Mouse (Mus musculus): ENCODE results near the gene Casc3. TPM values are rescaled to one million over a fixed set of nuclear protein-coding genes. Genes with fewer than 3 reads are reported as not detected.

Casc3 gene
- polyA plus RNA-seq, 1 experiment from 2014 or later, result 22.7 TPM

- peak; percentile 98 for DNase-seq (ENCODE audit: low spot score)
- TF ChIP-seq EP300 (IDR thresholded peaks at IDR 0.05) (peak; percentile 96), CTCF (IDR thresholded peaks at IDR 0.05) (peak; percentile 15; the same call in 1 of the 2 replicates)
- Histone ChIP-seq H3K27ac (ENCODE audit: low read length) (peak overlapping the region; percentile 95), H3K4me1 (ENCODE audit: insufficient read depth, low read depth, low read length) (peaks cover 43% of the 10 kb centered on the region), H3K27me3 (replicated peaks; ENCODE audit: insufficient read depth, low read length) (no peaks in the 10 kb centered on the region), H3K36me3 (ENCODE audit: insufficient read depth, low read length) (no peaks in the 10 kb centered on the region), H3K4me2 (replicated peaks; ENCODE audit: low read depth, low read length) (peak overlapping the region; percentile 32), H3K9ac (replicated peaks; ENCODE audit: low read depth) (0 out of 2 replicates have a peak overlapping the region, but pooled peaks have one; percentile 32), H3K9me3 (ENCODE audit: low read length) (no peaks in the 10 kb centered on the region), H3K4me3 (ENCODE audit: low read depth, low read length) (peak overlapping the region; percentile 10; the same call in 1 of the 2 replicates)
- 0% methylated on average over 19 of the region's 20 CpGs for WGBS
- peak; percentile 81 for ATAC-seq
These were observed 21.4 kb upstream of the Casc3 start for GRCm38 (mm10) chr11:98783236-98783696.

DNA sequence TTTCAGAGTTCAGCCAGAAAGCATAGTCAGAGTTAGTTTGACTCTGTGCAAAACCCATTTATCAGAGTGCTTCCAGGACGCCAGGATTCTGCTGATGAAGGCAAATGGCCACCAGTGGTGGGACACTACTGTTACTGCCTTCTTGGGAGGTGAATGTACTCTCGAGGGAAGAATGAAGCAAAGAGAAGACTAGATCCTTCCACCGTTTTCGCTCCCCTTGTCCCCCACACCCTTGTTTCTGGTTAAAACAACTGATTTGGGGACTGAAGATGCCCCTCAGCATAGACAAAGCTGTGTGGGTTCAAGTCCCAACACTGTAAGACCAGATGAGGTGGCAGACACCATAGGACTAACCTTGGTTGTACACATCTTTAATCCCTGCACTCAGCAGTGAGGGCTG is 20.6 kb upstream of the Casc3 start:
- Histone ChIP-seq H3K4me1 (ENCODE audit: insufficient read depth, low read depth, low read length) (peaks cover 45% of the 10 kb centered on the region), H3K9ac (replicated peaks; ENCODE audit: low read depth) (no peak overlapping the region), H3K4me3 (ENCODE audit: low read depth, low read length) (no peak overlapping the region), H3K9me3 (ENCODE audit: low read length) (no peaks in the 10 kb centered on the region), H3K4me2 (replicated peaks; ENCODE audit: low read depth, low read length) (no peak overlapping the region), H3K36me3 (ENCODE audit: insufficient read depth, low read length) (no peaks in the 10 kb centered on the region), H3K27ac (ENCODE audit: low read length) (peak overlapping the region; percentile 95), H3K27me3 (replicated peaks; ENCODE audit: insufficient read depth, low read length) (no peaks in the 10 kb centered on the region)
- DNase-seq (ENCODE audit: low spot score), result no peak
- no peak for ATAC-seq
- TF ChIP-seq EP300 (IDR thresholded peaks at IDR 0.05) (no peak), CTCF (IDR thresholded peaks at IDR 0.05) (no peak)
- 67% methylated on average over 4 of the region's 4 CpGs for WGBS

- Histone ChIP-seq H3K4me1 (ENCODE audit: insufficient read depth, low read depth, low read length) (peaks cover 45% of the 10 kb centered on the region), H3K4me2 (replicated peaks; ENCODE audit: low read depth, low read length) (no peak overlapping the region), H3K9ac (replicated peaks; ENCODE audit: low read depth) (no peak overlapping the region; the same call in 1 of the 2 replicates), H3K4me3 (ENCODE audit: low read depth, low read length) (no peak overlapping the region), H3K9me3 (ENCODE audit: low read length) (no peaks in the 10 kb centered on the region), H3K27ac (ENCODE audit: low read length) (peak overlapping the region; percentile 95), H3K27me3 (replicated peaks; ENCODE audit: insufficient read depth, low read length) (no peaks in the 10 kb centered on the region), H3K36me3 (ENCODE audit: insufficient read depth, low read length) (no peaks in the 10 kb centered on the region)
- WGBS, result 44% methylated on average over 10 of the region's 10 CpGs
- TF ChIP-seq EP300 (IDR thresholded peaks at IDR 0.05) (no peak), CTCF (IDR thresholded peaks at IDR 0.05) (no peak)
- ATAC-seq, result no peak
- no peak for DNase-seq (ENCODE audit: low spot score)
These were observed 19.5 kb upstream of the Casc3 start for GRCm38 (mm10) chr11:98785214-98785613.

DNA sequence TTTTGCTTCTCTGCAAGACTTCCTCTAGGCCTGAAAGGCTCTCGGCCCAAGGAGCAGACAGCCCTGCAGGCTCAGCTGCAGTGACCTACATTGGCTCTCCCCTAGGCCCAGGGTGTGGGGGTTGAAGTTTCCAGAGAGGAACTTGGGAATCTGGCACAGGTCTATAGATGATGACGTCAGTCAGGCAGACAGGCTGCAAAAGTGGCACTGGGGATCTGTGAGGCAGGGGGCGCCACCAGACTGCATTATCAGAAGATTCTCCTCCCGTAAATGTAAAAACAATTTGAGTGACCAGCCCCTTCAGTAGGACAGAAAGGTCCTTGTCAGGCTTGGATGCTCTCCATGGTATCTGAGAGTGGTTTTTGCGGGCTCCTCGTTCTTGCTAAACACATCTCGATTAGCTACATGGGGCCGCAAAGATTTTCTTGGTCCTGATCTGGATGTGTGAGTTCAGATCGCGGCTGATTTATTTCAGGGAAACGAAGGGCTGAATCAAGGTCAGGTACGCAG is 18.9 kb upstream of the Casc3 start:
- no peaks in the 10 kb centered on the region for H3K27me3 ChIP-seq (replicated peaks; ENCODE audit: insufficient read depth, low read length)
- H3K9ac ChIP-seq (replicated peaks; ENCODE audit: low read depth), result no peak overlapping the region
- peak; percentile 97 for DNase-seq (ENCODE audit: low spot score)
- peaks cover 45% of the 10 kb centered on the region for H3K4me1 ChIP-seq (ENCODE audit: insufficient read depth, low read depth, low read length)
- peak; percentile 37 for ATAC-seq
- H3K36me3 ChIP-seq (ENCODE audit: insufficient read depth, low read length), result no peaks in the 10 kb centered on the region
- TF ChIP-seq EP300 (IDR thresholded peaks at IDR 0.05) (0 out of 2 replicates have a peak, but pooled peaks have one; percentile 34), CTCF (IDR thresholded peaks at IDR 0.05) (peak; percentile 72)
- peak overlapping the region; percentile 95 for H3K27ac ChIP-seq (ENCODE audit: low read length)
- no peak overlapping the region for H3K4me3 ChIP-seq (ENCODE audit: low read depth, low read length)
- H3K9me3 ChIP-seq (ENCODE audit: low read length), result no peaks in the 10 kb centered on the region
- peak overlapping the region; percentile 40 for H3K4me2 ChIP-seq (replicated peaks; ENCODE audit: low read depth, low read length)
- WGBS, result 3% methylated on average over 12 of the region's 12 CpGs

- Histone ChIP-seq H3K9me3 (ENCODE audit: low read length) (no peaks in the 10 kb centered on the region), H3K4me1 (ENCODE audit: insufficient read depth, low read depth, low read length) (peaks cover 42% of the 10 kb centered on the region), H3K9ac (replicated peaks; ENCODE audit: low read depth) (no peak overlapping the region), H3K27ac (ENCODE audit: low read length) (peak overlapping the region; percentile 95), H3K4me3 (ENCODE audit: low read depth, low read length) (no peak overlapping the region), H3K36me3 (ENCODE audit: insufficient read depth, low read length) (no peaks in the 10 kb centered on the region), H3K27me3 (replicated peaks; ENCODE audit: insufficient read depth, low read length) (no peaks in the 10 kb centered on the region), H3K4me2 (replicated peaks; ENCODE audit: low read depth, low read length) (peak overlapping the region; percentile 40)
- WGBS, result under 1% methylated on average over 13 of the region's 15 CpGs
- ATAC-seq (peak; percentile 77), DNase-seq (ENCODE audit: low spot score) (peak; percentile 99)
- TF ChIP-seq CTCF (IDR thresholded peaks at IDR 0.05) (peak; percentile 91), EP300 (IDR thresholded peaks at IDR 0.05) (peak; percentile 69; the same call in 1 of the 2 replicates)
These were observed 18.1 kb upstream of the Casc3 start for GRCm38 (mm10) chr11:98786359-98787214.

DNA sequence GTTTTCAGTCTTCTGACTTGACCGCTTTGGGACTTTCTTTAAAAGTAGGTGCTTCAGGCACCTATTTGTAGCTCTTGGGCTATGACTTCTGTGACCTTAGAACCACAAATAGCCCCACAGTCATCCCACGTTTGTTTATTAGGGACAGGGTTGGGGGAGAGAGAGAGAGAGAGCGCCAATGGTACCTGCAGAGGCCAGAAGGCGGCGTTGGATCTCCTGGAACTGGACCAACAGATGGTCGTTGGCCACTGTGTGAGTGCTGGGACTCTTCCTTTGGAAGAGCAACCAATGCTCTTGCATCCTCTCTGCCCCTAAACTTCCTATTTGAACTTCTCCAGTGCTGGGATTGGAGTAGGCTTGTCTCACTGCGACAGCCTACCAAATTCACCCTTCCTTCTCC is 17.5 kb upstream of the Casc3 start:
- ATAC-seq, result no peak
- WGBS, result 16% methylated on average over 7 of the region's 7 CpGs
- no peak for DNase-seq (ENCODE audit: low spot score)
- TF ChIP-seq EP300 (IDR thresholded peaks at IDR 0.05) (no peak), CTCF (IDR thresholded peaks at IDR 0.05) (no peak)
- Histone ChIP-seq H3K27ac (ENCODE audit: low read length) (no peak overlapping the region; the same call in 1 of the 2 replicates), H3K4me3 (ENCODE audit: low read depth, low read length) (no peak overlapping the region), H3K9ac (replicated peaks; ENCODE audit: low read depth) (no peak overlapping the region), H3K4me1 (ENCODE audit: insufficient read depth, low read depth, low read length) (peaks cover 39% of the 10 kb centered on the region), H3K36me3 (ENCODE audit: insufficient read depth, low read length) (no peaks in the 10 kb centered on the region), H3K27me3 (replicated peaks; ENCODE audit: insufficient read depth, low read length) (no peaks in the 10 kb centered on the region), H3K4me2 (replicated peaks; ENCODE audit: low read depth, low read length) (no peak overlapping the region), H3K9me3 (ENCODE audit: low read length) (no peaks in the 10 kb centered on the region)

Data from lung, postnatal 0 days (tissue).